Mouse (Mus musculus) v-Abl transformed pro-B cells (cell line): Measurements from ENCODE around the gene Parp1.
"Not testable (repeated sequence)": the region's sequence is repeated elsewhere in the genome, so short reads cannot be mapped to it uniquely, and the experiment has no call there.

ENCODE experiments used
- in situ Hi-C, 2 experiments: fragments of 400-800 bp; cut with MboI; formaldehyde crosslinking; loops; one replicate each; pipeline ENCODE4 v1.15.1; 2025; ENCODE audit not compliant: unreplicated experiment in 2 of 2

The Parp1 gene

GRCm38 (mm10) chr1:180556899-180557298, 11.8 kb upstream of the Parp1 start:
- in situ Hi-C loops = loop anchor here in 1 of 2 experiments (10.0 kb wide), 1 partner anchor 282 kb away; no protein-coding TSS in a partner anchor

- in situ Hi-C loops = loop anchor here in 1 of 2 experiments (10.0 kb wide), 1 partner anchor 285 kb away; no protein-coding TSS in a partner anchor
Observed at GRCm38 (mm10) chr1:180559454-180559853, 9.3 kb upstream of the Parp1 start.

- in situ Hi-C loops = no loop called here
Observed at GRCm38 (mm10) chr1:180561187-180561586, 7.5 kb upstream of the Parp1 start.

GRCm38 (mm10) chr1:180564885-180565284, 3.8 kb upstream of the Parp1 start:
- in situ Hi-C loops = no loop called here

- in situ Hi-C loops = no loop called here
Observed at GRCm38 (mm10) chr1:180567761-180568160, 963 bp upstream of the Parp1 start.

GRCm38 (mm10) chr1:180568248-180568647, 476 bp upstream of the Parp1 start:
- in situ Hi-C loops = no loop called here

GRCm38 (mm10) chr1:180569453-180569852, 729 bp downstream of the Parp1 start:
- in situ Hi-C loops = no loop called here

- in situ Hi-C loops = no loop called here
Observed at GRCm38 (mm10) chr1:180570181-180570580, 1.5 kb downstream of the Parp1 start.

GRCm38 (mm10) chr1:180571018-180571589, 2.4 kb downstream of the Parp1 start:
- in situ Hi-C loops = no loop called here

GRCm38 (mm10) chr1:180571721-180572120, 3.0 kb downstream of the Parp1 start:
- in situ Hi-C loops = not testable (repeated sequence)

GRCm38 (mm10) chr1:180572154-180572553, 3.4 kb downstream of the Parp1 start:
- in situ Hi-C loops = no loop called here

- in situ Hi-C loops = no loop called here
Observed at GRCm38 (mm10) chr1:180576524-180576923, 7.8 kb downstream of the Parp1 start.

- in situ Hi-C loops = no loop called here
Observed at GRCm38 (mm10) chr1:180577837-180578236, 9.1 kb downstream of the Parp1 start.

GRCm38 (mm10) chr1:180587792-180588442, 19.2 kb downstream of the Parp1 start:
- in situ Hi-C loops = loop anchor here in 1 of 2 experiments (10.0 kb wide), 1 partner anchor 177 kb away; no protein-coding TSS in a partner anchor

- in situ Hi-C loops = no loop called here
Observed at GRCm38 (mm10) chr1:180600578-180600977, 31.9 kb downstream of the Parp1 start.

GRCm38 (mm10) chr1:180601806-180602205, 33.1 kb downstream of the Parp1 start:
- in situ Hi-C loops = no loop called here

GRCm38 (mm10) chr1:180604579-180604978, 35.9 kb downstream of the Parp1 start:
- in situ Hi-C loops = no loop called here

GRCm38 (mm10) chr1:180606106-180606505, 37.4 kb downstream of the Parp1 start:
- in situ Hi-C loops = no loop called here

- in situ Hi-C loops = no loop called here
Observed at GRCm38 (mm10) chr1:180606796-180607577, 38.3 kb downstream of the Parp1 start.

- in situ Hi-C loops = no loop called here
Observed at GRCm38 (mm10) chr1:180607578-180607879, 38.8 kb downstream of the Parp1 start.

- in situ Hi-C loops = not testable (repeated sequence)
Observed at GRCm38 (mm10) chr1:180611842-180612241, 43.1 kb downstream of the Parp1 start.

- in situ Hi-C loops = no loop called here
Observed at GRCm38 (mm10) chr1:180616762-180617161, 48.0 kb downstream of the Parp1 start.
